Mouse (Mus musculus) intestine, embryonic 14.5 days (tissue): Measurements from ENCODE around the gene Fam19a4. TPM values are rescaled to one million over a fixed set of nuclear protein-coding genes. Genes with fewer than 3 reads are reported as not detected.

ENCODE experiments used
- ATAC-seq: fragments of 200-750 bp; cut with Nextera tagmentation; replicated peaks from 2 replicates; pipeline ENCODE4 v1.8.0; 2017; ENCODE audit warnings: low read depth, moderate number of reproducible peaks, moderate TSS enrichment, moderate library complexity; ENCODE audit not compliant: low FRiP score, low TSS enrichment
- DNase-seq: peaks from one replicate; pipeline ENCODE4 v3.0.0-alpha.2; 2018; ENCODE audit warnings: low spot score
- H3K27ac ChIP-seq: fragments of 300-500 bp; sonication (generic); 2 replicates; pipeline ENCODE4 v1.5.1; 2014; ENCODE audit warnings: low read depth, mild to moderate bottlenecking, control low read depth
- H3K27me3 ChIP-seq: fragments of 300-500 bp; sonication (generic); replicated peaks from 2 replicates; pipeline ENCODE4 v1.6.1; 2014; ENCODE audit warnings: low read length, control low read depth; ENCODE audit not compliant: control insufficient read depth, insufficient read depth
- H3K36me3 ChIP-seq: fragments of 300-500 bp; sonication (generic); 2 replicates; pipeline ENCODE4 v1.6.1; 2014; ENCODE audit warnings: low read length, control low read depth; ENCODE audit not compliant: control insufficient read depth, insufficient read depth
- H3K4me1 ChIP-seq: fragments of 300-500 bp; sonication (generic); replicated peaks from 2 replicates; pipeline ENCODE4 v1.6.1; 2014; ENCODE audit warnings: low read length, control low read depth, mixed read lengths; ENCODE audit not compliant: control insufficient read depth, insufficient read depth
- H3K4me2 ChIP-seq: fragments of 300-500 bp; sonication (generic); 2 replicates; pipeline ENCODE4 v1.6.1; 2014; ENCODE audit warnings: low read length
- H3K4me3 ChIP-seq: fragments of 300-500 bp; sonication (generic); 2 replicates; pipeline ENCODE4 v1.5.1; 2014; ENCODE audit warnings: low read depth, low read length, control low read depth, mixed read lengths
- H3K9ac ChIP-seq: fragments of 300-500 bp; sonication (generic); 2 replicates; pipeline ENCODE4 v1.6.1; 2014; ENCODE audit warnings: mild to moderate bottlenecking, low read length
- H3K9me3 ChIP-seq: fragments of 300-500 bp; sonication (generic); 2 replicates; pipeline ENCODE4 v1.6.1; 2016; ENCODE audit warnings: low read length, control low read depth; ENCODE audit not compliant: control insufficient read depth
- WGBS: fragments of 180-500 bp; shearing (Covaris S2); extraction: QIAGEN DNeasy Blood & Tissue Kit; methylation state at CpG from one replicate; pipeline ENCODE4 v1.1.7; 2014; 5-methylcytosine and 5-hydroxymethylcytosine counted together
- polyA plus RNA-seq: library from polyadenylated mRNA; unstranded; fragments of >200 nt; fragmentation: Nextera tagmentation; extraction: Ambion mirVana; gene quantifications from 2 replicates; pipeline ENCODE4 v1.2.1, GENCODE M21; 2014

Fam19a4 gene
- polyA plus RNA-seq, 1 experiment from 2014 or later = not detected

DNA sequence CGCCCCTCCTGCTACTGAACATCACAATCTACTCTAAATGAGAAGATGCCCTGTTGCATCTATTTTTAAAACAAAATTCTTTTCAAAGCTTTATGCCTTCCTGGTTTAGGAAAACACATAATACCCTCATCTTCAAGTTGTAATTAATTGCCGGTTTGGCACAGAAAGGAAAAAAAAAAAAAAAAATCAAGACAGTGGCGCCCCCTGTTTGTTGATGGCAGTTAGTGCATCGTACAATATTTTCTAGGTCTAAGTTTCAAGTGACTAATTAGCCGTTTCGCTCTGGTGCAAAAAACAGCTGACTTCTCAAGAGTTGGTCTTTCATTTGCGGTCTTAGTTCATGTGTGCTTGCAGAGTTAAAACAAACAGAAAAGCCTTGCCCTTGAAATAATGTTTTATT, 207.1 kb downstream of the Fam19a4 start:
- 66% methylated on average over 7 of the region's 7 CpGs for WGBS
- no peak for ATAC-seq
- H3K27ac ChIP-seq = no peak overlapping the region

DNA sequence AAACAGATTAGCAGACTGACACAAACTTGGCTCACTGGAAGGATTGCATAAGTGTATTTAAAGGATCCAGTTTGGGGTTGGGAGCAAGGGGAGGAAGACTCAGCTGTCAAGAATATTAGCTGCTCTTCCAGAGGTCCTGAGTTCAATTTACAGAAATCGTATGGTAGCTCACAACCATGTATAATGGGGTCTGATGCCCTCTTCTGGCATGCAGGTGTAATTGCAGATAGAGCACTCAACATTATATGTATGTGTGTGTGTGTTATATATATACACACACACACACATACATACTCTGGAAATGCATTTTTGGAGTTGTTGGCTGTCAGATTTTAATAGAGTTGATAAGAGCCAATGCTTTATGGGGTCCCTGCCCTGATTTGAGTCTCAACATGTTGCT, 216.3 kb downstream of the Fam19a4 start:
- Histone ChIP-seq H3K27me3 (no peaks in the 10 kb centered on the region), H3K4me1 (no peaks in the 10 kb centered on the region), H3K4me3 (no peak overlapping the region), H3K4me2 (no peak overlapping the region), H3K36me3 (no peaks in the 10 kb centered on the region), H3K27ac (no peak overlapping the region), H3K9ac (no peak overlapping the region), H3K9me3 (no peaks in the 10 kb centered on the region)
- 41% methylated on average over 1 of the region's 1 CpGs for WGBS
- DNase-seq (no peak), ATAC-seq (no peak)

More for the DNA sequence above, 207.1 kb downstream of the Fam19a4 start:
- no peak for DNase-seq
- no peaks in the 10 kb centered on the region for H3K36me3 ChIP-seq
- H3K4me3 ChIP-seq = no peak overlapping the region
- no peak overlapping the region for H3K9ac ChIP-seq
- H3K27me3 ChIP-seq = no peaks in the 10 kb centered on the region
- H3K9me3 ChIP-seq = no peaks in the 10 kb centered on the region
- H3K4me1 ChIP-seq = no peaks in the 10 kb centered on the region
- H3K4me2 ChIP-seq = no peak overlapping the region

DNA sequence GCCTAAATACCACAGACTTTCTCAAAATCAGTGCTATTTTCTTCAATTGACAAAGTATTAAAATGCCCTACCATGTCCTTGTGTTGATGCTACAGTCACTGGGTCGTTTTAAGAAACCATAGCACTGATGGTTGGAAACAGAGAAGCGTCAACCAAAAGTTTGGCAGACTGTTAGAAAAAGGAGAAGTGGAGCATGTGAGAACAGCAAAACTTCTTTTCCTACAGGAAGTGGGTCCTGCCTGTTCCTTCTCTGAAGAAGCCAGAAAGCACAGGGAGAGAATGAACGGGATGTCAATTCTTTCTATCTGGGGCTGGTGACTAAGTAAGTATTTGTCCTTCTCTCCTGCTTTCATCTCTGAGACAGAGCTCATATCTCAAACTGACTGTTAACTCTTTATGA, 219.6 kb downstream of the Fam19a4 start:
- DNase-seq (no peak), ATAC-seq (no peak)
- no peaks in the 10 kb centered on the region for H3K4me1 ChIP-seq
- no peak overlapping the region for H3K27ac ChIP-seq
- H3K36me3 ChIP-seq = no peaks in the 10 kb centered on the region
- no peak overlapping the region for H3K9ac ChIP-seq
- WGBS = 63% methylated on average over 3 of the region's 3 CpGs
- no peaks in the 10 kb centered on the region for H3K9me3 ChIP-seq
- no peak overlapping the region for H3K4me3 ChIP-seq
- H3K4me2 ChIP-seq = no peak overlapping the region
- H3K27me3 ChIP-seq = no peaks in the 10 kb centered on the region

DNA sequence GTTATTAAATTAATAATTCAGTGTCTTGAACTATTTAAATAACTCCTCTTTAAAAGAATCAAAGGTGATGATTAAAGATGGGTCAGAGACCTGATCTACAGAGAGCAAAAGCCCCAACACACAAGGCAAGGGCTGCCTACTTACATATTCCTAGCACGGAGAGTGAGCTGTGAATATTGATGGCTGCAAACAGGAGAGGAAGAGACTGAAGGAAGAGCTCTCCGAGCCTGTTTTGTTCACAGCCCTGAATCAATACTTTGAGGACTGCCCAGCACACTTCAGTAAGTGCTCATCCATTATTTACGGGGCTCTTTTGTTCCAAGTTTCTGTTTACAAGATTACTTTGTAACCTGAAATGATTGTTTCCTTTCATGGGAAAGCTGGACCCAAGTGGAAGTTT, 233.6 kb downstream of the Fam19a4 start:
- 50% methylated on average over 3 of the region's 3 CpGs for WGBS
- no peak for ATAC-seq
- Histone ChIP-seq H3K4me2 (no peak overlapping the region), H3K4me3 (no peak overlapping the region), H3K4me1 (no peaks in the 10 kb centered on the region), H3K36me3 (no peaks in the 10 kb centered on the region), H3K27ac (no peak overlapping the region), H3K27me3 (no peaks in the 10 kb centered on the region), H3K9me3 (no peaks in the 10 kb centered on the region), H3K9ac (no peak overlapping the region)
- DNase-seq = no peak

DNA sequence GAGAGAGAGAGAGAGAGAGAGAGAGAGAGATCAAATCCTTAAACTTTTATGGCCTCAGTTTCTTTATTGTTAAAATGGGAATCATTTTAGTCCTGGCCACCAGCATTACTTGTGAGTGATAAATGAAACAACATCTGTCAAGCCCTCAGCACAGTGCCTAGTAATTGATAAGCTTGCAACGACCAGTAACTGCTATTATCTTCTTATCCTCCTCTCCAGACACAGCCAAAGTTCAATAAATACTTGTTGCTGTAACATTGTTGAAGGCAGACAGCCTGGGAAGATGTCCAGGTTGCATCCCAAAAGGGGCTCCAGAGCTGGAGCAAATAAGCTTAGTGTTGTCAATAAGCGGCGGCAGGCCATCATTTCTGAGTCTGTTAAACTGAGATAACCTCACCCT, 257.2 kb downstream of the Fam19a4 start:
- WGBS = 54% methylated on average over 3 of the region's 3 CpGs
- H3K4me3 ChIP-seq = no peak overlapping the region
- H3K27ac ChIP-seq = no peak overlapping the region
- DNase-seq = no peak
- H3K4me1 ChIP-seq = no peaks in the 10 kb centered on the region
- no peaks in the 10 kb centered on the region for H3K36me3 ChIP-seq
- no peaks in the 10 kb centered on the region for H3K9me3 ChIP-seq
- H3K9ac ChIP-seq = no peak overlapping the region
- no peaks in the 10 kb centered on the region for H3K27me3 ChIP-seq
- no peak overlapping the region for H3K4me2 ChIP-seq
- ATAC-seq = no peak

DNA sequence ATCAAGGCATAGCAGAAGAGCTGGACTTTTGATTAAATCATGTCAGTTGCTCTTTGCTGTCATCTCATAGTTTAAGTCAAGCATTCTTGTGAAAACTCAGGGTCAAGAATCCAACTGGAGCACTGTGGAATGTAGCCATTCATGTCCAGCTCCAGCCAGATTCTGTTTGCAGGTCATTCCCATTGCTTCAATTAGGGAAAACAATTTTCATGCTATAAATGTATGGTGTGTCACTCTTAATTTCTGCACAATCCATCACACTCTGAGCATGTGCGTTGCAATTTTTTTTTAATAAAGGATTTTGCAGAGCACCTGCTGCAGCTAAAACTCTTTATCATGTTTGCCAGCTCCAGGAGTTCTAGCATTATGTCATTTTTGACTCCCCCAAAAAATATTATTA, 261.5 kb downstream of the Fam19a4 start:
- ATAC-seq (no peak), DNase-seq (no peak)
- H3K9me3 ChIP-seq = no peaks in the 10 kb centered on the region
- H3K27ac ChIP-seq = no peak overlapping the region
- no peaks in the 10 kb centered on the region for H3K36me3 ChIP-seq
- no peak overlapping the region for H3K9ac ChIP-seq
- H3K4me2 ChIP-seq = no peak overlapping the region
- WGBS = 83% methylated on average over 1 of the region's 1 CpGs
- no peak overlapping the region for H3K4me3 ChIP-seq
- H3K27me3 ChIP-seq = no peaks in the 10 kb centered on the region
- no peaks in the 10 kb centered on the region for H3K4me1 ChIP-seq

DNA sequence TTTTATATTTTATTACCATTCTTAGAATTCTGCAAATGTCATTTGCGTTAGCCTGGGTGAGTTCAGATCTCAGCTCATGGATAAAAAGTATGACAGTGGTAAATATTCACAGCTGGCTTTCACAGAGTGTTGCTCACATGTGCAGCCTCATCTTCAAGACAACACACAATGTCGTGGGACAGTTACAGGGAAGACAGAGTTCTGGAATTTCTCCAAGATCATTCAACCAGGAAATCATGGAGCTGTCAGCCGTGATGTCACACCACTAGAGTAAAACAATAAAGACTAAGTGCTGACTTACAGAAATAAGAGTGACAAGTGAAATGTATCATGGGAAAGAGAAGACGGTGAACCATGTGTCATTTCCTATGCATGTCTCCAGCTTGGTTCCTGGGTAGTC, 262.8 kb downstream of the Fam19a4 start:
- Histone ChIP-seq H3K27me3 (no peaks in the 10 kb centered on the region), H3K9me3 (no peaks in the 10 kb centered on the region), H3K4me1 (no peaks in the 10 kb centered on the region), H3K9ac (no peak overlapping the region), H3K27ac (no peak overlapping the region), H3K4me2 (no peak overlapping the region), H3K4me3 (no peak overlapping the region), H3K36me3 (no peaks in the 10 kb centered on the region)
- no peak for DNase-seq
- WGBS = 70% methylated on average over 4 of the region's 4 CpGs
- ATAC-seq = no peak

Other genes with a start within 250 kb of the Fam19a4 start
- gene Eogt, start 88.8 kb upstream of the Fam19a4 start, polyA plus RNA-seq = 6.8 and 9.3 TPM in 2 replicates
- 27.8 and 27.9 TPM in 2 replicates for gene Tmf1, start 118.7 kb upstream of the Fam19a4 start, polyA plus RNA-seq
- gene Uba3, start 145.2 kb upstream of the Fam19a4 start, polyA plus RNA-seq = 64.8 and 72.1 TPM in 2 replicates
- 33.1 and 35.0 TPM in 2 replicates for gene Arl6ip5, start 150.3 kb upstream of the Fam19a4 start, polyA plus RNA-seq
- 0.11 TPM in 1 of 2 replicates, not detected in the other for gene Lmod3, start 192.3 kb upstream of the Fam19a4 start, polyA plus RNA-seq